Mouse (Mus musculus): Measurements from ENCODE around the gene Lbx1.
A peak's percentile ranks its signal among the peaks of the same experiment; 100 is the strongest.

Lbx1 gene

GRCm38 (mm10) chr19:45233496-45234127 lies 2.0 kb downstream of the Lbx1 start:
- DNase-seq, result no peak

- no peak for DNase-seq
Measured at GRCm38 (mm10) chr19:45232443-45233410, 2.9 kb downstream of the Lbx1 start.

- no peak for DNase-seq
Measured at GRCm38 (mm10) chr19:45232036-45232410, 3.6 kb downstream of the Lbx1 start.

GRCm38 (mm10) chr19:45231383-45232035 lies 4.1 kb downstream of the Lbx1 start:
- DNase-seq, result no peak

GRCm38 (mm10) chr19:45230848-45231382 lies 4.7 kb downstream of the Lbx1 start:
- no peak for DNase-seq

GRCm38 (mm10) chr19:45230201-45230611 lies 5.4 kb downstream of the Lbx1 start:
- no peak for DNase-seq

- DNase-seq, result no peak
Measured at GRCm38 (mm10) chr19:45229378-45230135, 6.1 kb downstream of the Lbx1 start.

GRCm38 (mm10) chr19:45228781-45229180 lies 6.8 kb downstream of the Lbx1 start:
- DNase-seq, result no peak

- no peak for DNase-seq
Measured at GRCm38 (mm10) chr19:45228097-45228496, 7.5 kb downstream of the Lbx1 start.

GRCm38 (mm10) chr19:45227671-45228070 lies 7.9 kb downstream of the Lbx1 start:
- no peak for DNase-seq

- DNase-seq, result no peak
Measured at GRCm38 (mm10) chr19:45227049-45227448, 8.6 kb downstream of the Lbx1 start.

GRCm38 (mm10) chr19:45226246-45226645 lies 9.4 kb downstream of the Lbx1 start:
- DNase-seq, result no peak

- DNase-seq, result no peak
Measured at GRCm38 (mm10) chr19:45225130-45225529, 10.5 kb downstream of the Lbx1 start.

GRCm38 (mm10) chr19:45224286-45224559 lies 11.4 kb downstream of the Lbx1 start:
- no peak for DNase-seq

- no peak for DNase-seq
Measured at GRCm38 (mm10) chr19:45223413-45224285, 12.0 kb downstream of the Lbx1 start.

- no peak for DNase-seq
Measured at GRCm38 (mm10) chr19:45222141-45222782, 13.3 kb downstream of the Lbx1 start.

GRCm38 (mm10) chr19:45221458-45221783 lies 14.2 kb downstream of the Lbx1 start:
- DNase-seq, result no peak

- peak; percentile 72 for DNase-seq
Measured at GRCm38 (mm10) chr19:45220593-45221457, 14.8 kb downstream of the Lbx1 start.

GRCm38 (mm10) chr19:45216240-45216639 lies 19.4 kb downstream of the Lbx1 start:
- peak; percentile 10 for DNase-seq

- DNase-seq, result no peak
Measured at GRCm38 (mm10) chr19:45215431-45215830, 20.2 kb downstream of the Lbx1 start.

All from cerebellum, adult 11 months (tissue).